Mouse (Mus musculus) spleen, adult 2 months (tissue): ENCODE data around the gene Arhgdia. TPM values are rescaled to one million over a fixed set of nuclear protein-coding genes. Genes with fewer than 3 reads are reported as not detected.

Experiments used
- DNase-seq, 2 experiments: peaks; one replicate each; pipeline versions ENCODE4 v3.0.0 to v3.0.0-alpha.2; 2012 to 2021; ENCODE audit warnings: low spot score in 2 of 2, low read depth in 1 of 2
- H3K27ac ChIP-seq: fragments of 200-500 bp; 2 replicates; pipeline ENCODE4 v1.5.1; 2012; ENCODE audit warnings: low read length, inconsistent platforms; ENCODE audit not compliant: insufficient read depth
- H3K27me3 ChIP-seq: fragments of 200-500 bp; 2 replicates; pipeline ENCODE4 v1.6.1; 2012; ENCODE audit warnings: mild to moderate bottlenecking, moderate library complexity, low read length, inconsistent platforms; ENCODE audit not compliant: control insufficient read depth, insufficient read depth
- H3K36me3 ChIP-seq: fragments of 200-500 bp; 2 replicates; pipeline ENCODE4 v1.6.1; 2012; ENCODE audit warnings: mild to moderate bottlenecking, low read length, inconsistent platforms; ENCODE audit not compliant: control insufficient read depth, insufficient read depth
- H3K4me1 ChIP-seq: fragments of 200-500 bp; 2 replicates; pipeline ENCODE4 v1.6.1; 2011; ENCODE audit warnings: inconsistent platforms; ENCODE audit not compliant: control insufficient read depth, insufficient read depth, insufficient read length
- H3K4me3 ChIP-seq: fragments of 200-500 bp; 2 replicates; pipeline ENCODE4 v1.5.1; 2011; ENCODE audit warnings: mild to moderate bottlenecking, inconsistent platforms; ENCODE audit not compliant: insufficient read depth, insufficient read length; ENCODE audit errors: extremely low read depth
- CTCF ChIP-seq: fragments of 200-500 bp; IDR thresholded peaks from 2 replicates; pipeline ENCODE4 v1.5.1; 2011; ENCODE audit warnings: mild to moderate bottlenecking, inconsistent platforms; ENCODE audit not compliant: insufficient read depth, insufficient read length, insufficient replicate concordance; ENCODE audit errors: extremely low read depth
- POLR2A ChIP-seq: fragments of 200-500 bp; IDR thresholded peaks from 2 replicates; pipeline ENCODE4 v1.6.1; 2011; ENCODE audit warnings: low read depth, low read length, inconsistent platforms
- WGBS: fragments of 180-500 bp; shearing (Covaris S2); methylation state at CpG from one replicate; pipeline ENCODE4 v1.1.7; 2018; 5-methylcytosine and 5-hydroxymethylcytosine counted together
- polyA plus RNA-seq: library from polyadenylated mRNA; depleted of rRNA; stranded (reverse); fragments of >200 nt; gene quantifications from 2 replicates; pipeline ENCODE4 v1.2.3, GENCODE M21; 2012

Gene Arhgdia
- polyA plus RNA-seq, 1 experiment: 620 TPM

- Histone ChIP-seq H3K4me3 (no peak overlapping the region), H3K27ac (no peak overlapping the region), H3K27me3 (no peaks in the 10 kb centered on the region), H3K36me3 (peaks cover 22% of the 10 kb centered on the region), H3K4me1 (peaks cover 14% of the 10 kb centered on the region)
- DNase-seq: no peak
- WGBS: 56% methylated on average over 2 of the region's 2 CpGs
- no peak for TF ChIP-seq CTCF
- TF ChIP-seq POLR2A: no peak
These were observed 34.0 kb downstream of the Arhgdia start for GRCm38 (mm10) chr11:120547469-120547868.

DNA sequence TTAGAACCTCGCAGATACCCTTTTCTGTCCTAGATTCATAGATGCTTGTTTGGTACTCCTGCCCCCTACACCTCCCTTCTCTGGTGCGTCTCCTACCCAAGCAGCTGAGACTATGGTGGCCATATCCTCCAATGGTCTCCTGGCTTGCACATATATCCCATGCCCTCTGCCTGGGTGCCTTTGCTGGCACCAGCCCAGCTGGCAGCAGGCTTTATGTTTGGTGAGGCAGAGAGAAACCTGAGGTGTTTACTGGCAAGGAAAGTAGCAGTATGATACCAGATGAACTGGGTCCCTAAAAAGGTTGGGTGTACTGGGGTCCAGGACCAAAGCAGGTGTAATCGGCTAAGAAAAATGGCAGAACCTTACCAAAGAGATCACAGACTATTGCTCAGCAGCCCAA is 35.5 kb downstream of the Arhgdia start:
- TF ChIP-seq CTCF (no peak), POLR2A (no peak)
- Histone ChIP-seq H3K4me3 (no peak overlapping the region), H3K27me3 (no peaks in the 10 kb centered on the region), H3K4me1 (peaks cover 14% of the 10 kb centered on the region), H3K36me3 (peaks cover 23% of the 10 kb centered on the region), H3K27ac (no peak overlapping the region)
- DNase-seq: no peak
- WGBS: 90% methylated on average over 3 of the region's 3 CpGs

DNA sequence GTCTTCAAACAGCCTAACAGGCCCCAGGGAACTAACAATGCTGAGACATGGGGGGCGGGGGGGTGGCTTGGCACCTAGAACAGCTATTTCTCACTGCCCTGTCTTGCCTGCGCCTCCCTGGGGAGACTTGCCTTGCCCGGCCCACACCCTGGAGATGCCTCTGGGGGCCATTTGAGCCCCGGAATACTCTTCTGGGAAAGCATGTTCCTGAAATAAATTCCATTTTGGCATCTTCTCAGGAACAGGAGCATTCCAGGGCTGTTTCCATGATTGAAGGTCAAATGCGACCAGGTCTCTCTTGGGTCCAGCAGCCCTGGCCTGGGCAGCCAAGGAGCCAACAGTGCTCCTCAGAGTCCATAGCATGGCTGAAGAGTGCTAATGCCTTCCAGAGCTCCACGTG is 39.0 kb downstream of the Arhgdia start:
- no peak overlapping the region for H3K27ac ChIP-seq
- 92% methylated on average over 6 of the region's 6 CpGs for WGBS
- peaks cover 7% of the 10 kb centered on the region for H3K4me1 ChIP-seq
- no peak overlapping the region for H3K4me3 ChIP-seq
- H3K27me3 ChIP-seq: no peaks in the 10 kb centered on the region
- no peak for DNase-seq
- TF ChIP-seq POLR2A: no peak
- TF ChIP-seq CTCF: no peak
- peaks cover 23% of the 10 kb centered on the region for H3K36me3 ChIP-seq

GRCm38 (mm10) chr11:120541907-120542306 is 39.5 kb downstream of the Arhgdia start:
- TF ChIP-seq POLR2A (no peak), CTCF (no peak; the same call in 1 of the 2 replicates)
- Histone ChIP-seq H3K27me3 (no peaks in the 10 kb centered on the region), H3K27ac (no peak overlapping the region), H3K36me3 (peaks cover 23% of the 10 kb centered on the region), H3K4me3 (no peak overlapping the region), H3K4me1 (peaks cover 7% of the 10 kb centered on the region)
- no peak for DNase-seq
- 85% methylated on average over 4 of the region's 4 CpGs for WGBS

GRCm38 (mm10) chr11:120539285-120540014 is 42.0 kb downstream of the Arhgdia start:
- no peak for DNase-seq

DNA sequence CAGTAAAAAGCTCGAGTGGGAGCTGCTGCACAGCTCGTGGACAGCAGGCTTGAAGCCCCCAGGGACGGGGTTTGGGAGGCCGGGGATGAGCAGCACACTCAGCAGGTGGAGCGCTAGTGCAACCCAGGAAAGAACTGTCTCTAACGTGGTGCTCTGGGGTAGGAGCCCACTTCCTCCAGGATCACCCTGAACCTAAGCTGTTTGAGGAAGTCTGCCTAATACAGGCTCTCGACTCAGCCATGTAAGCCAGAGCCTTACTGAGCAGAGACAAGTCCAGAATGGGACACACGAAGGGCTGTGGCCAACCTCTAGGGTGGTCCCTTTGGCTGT is 42.5 kb downstream of the Arhgdia start:
- no peak for DNase-seq
- Histone ChIP-seq H3K4me3 (no peak overlapping the region), H3K36me3 (peaks cover 13% of the 10 kb centered on the region), H3K27ac (no peak overlapping the region), H3K27me3 (no peaks in the 10 kb centered on the region), H3K4me1 (peaks cover 7% of the 10 kb centered on the region)
- TF ChIP-seq CTCF (no peak), POLR2A (no peak)
- WGBS: 15% methylated on average over 8 of the region's 8 CpGs

More at GRCm38 (mm10) chr11:120539285-120540014, 42.0 kb downstream of the Arhgdia start:
- TF ChIP-seq CTCF (no peak), POLR2A (no peak)
- Histone ChIP-seq H3K27ac (no peak overlapping the region), H3K4me3 (no peak overlapping the region), H3K36me3 (peaks cover 18% of the 10 kb centered on the region), H3K27me3 (no peaks in the 10 kb centered on the region), H3K4me1 (peaks cover 7% of the 10 kb centered on the region)
- WGBS: 57% methylated on average over 10 of the region's 10 CpGs

GRCm38 (mm10) chr11:120538485-120538884 is 42.9 kb downstream of the Arhgdia start:
- Histone ChIP-seq H3K36me3 (peaks cover 10% of the 10 kb centered on the region), H3K27me3 (no peaks in the 10 kb centered on the region), H3K4me1 (peaks cover 7% of the 10 kb centered on the region), H3K4me3 (no peak overlapping the region), H3K27ac (no peak overlapping the region)
- no peak for TF ChIP-seq CTCF
- TF ChIP-seq POLR2A: no peak
- DNase-seq: no peak
- WGBS: 80% methylated on average over 3 of the region's 3 CpGs
